Mouse (Mus musculus) liver, embryonic 13.5 days (tissue): ENCODE results near the gene Dmc1. TPM values are rescaled to one million over a fixed set of nuclear protein-coding genes. Genes with fewer than 3 reads are reported as not detected.

Experiments used
- ATAC-seq: fragments of 200-750 bp; cut with Nextera tagmentation; 2 replicates; pipeline ENCODE4 v1.8.0; 2017; ENCODE audit warnings: low read depth, mild to moderate bottlenecking, moderate number of reproducible peaks, moderate library complexity
- DNase-seq: peaks from one replicate; pipeline ENCODE4 v3.0.0; 2022
- H3K27ac ChIP-seq: fragments of 300-500 bp; sonication (generic); 2 replicates; pipeline ENCODE4 v1.5.1; 2015; ENCODE audit warnings: moderate library complexity, mild to moderate bottlenecking, inconsistent platforms
- H3K27me3 ChIP-seq: fragments of 300-500 bp; sonication (generic); 2 replicates; pipeline ENCODE4 v1.6.1; 2015; ENCODE audit warnings: mild to moderate bottlenecking, inconsistent platforms
- H3K36me3 ChIP-seq: fragments of 300-500 bp; sonication (generic); 2 replicates; pipeline ENCODE4 v1.6.1; 2015; ENCODE audit warnings: mild to moderate bottlenecking, inconsistent platforms
- H3K4me1 ChIP-seq: fragments of 300-500 bp; sonication (generic); replicated peaks from 2 replicates; pipeline ENCODE4 v1.6.1; 2015; ENCODE audit warnings: inconsistent platforms
- H3K4me2 ChIP-seq: fragments of 300-500 bp; sonication (generic); 2 replicates; pipeline ENCODE4 v1.6.1; 2015; ENCODE audit warnings: inconsistent platforms, mild to moderate bottlenecking, moderate library complexity
- H3K4me3 ChIP-seq: fragments of 300-500 bp; sonication (generic); replicated peaks from 2 replicates; pipeline ENCODE4 v1.5.1; 2015; ENCODE audit warnings: mild to moderate bottlenecking, inconsistent platforms
- H3K9ac ChIP-seq: fragments of 300-500 bp; sonication (generic); 2 replicates; pipeline ENCODE4 v1.6.1; 2015; ENCODE audit warnings: mild to moderate bottlenecking, inconsistent platforms
- H3K9me3 ChIP-seq: fragments of 300-500 bp; sonication (generic); replicated peaks from 2 replicates; pipeline ENCODE4 v1.6.1; 2016; ENCODE audit warnings: inconsistent platforms
- WGBS: fragments of 180-500 bp; shearing (Covaris S2); methylation state at CpG from one replicate; pipeline ENCODE4 v1.1.7; 2015; ENCODE audit not compliant: insufficient replicate concordance; 5-methylcytosine and 5-hydroxymethylcytosine counted together
- polyA plus RNA-seq: library from polyadenylated mRNA; unstranded; fragments of >200 nt; fragmentation: Nextera tagmentation; extraction: Ambion mirVana; gene quantifications from 2 replicates; pipeline ENCODE4 v1.2.1, GENCODE M21; 2015

Gene Dmc1
- polyA plus RNA-seq, 1 experiment from 2014 or later: 0.40 TPM

DNA sequence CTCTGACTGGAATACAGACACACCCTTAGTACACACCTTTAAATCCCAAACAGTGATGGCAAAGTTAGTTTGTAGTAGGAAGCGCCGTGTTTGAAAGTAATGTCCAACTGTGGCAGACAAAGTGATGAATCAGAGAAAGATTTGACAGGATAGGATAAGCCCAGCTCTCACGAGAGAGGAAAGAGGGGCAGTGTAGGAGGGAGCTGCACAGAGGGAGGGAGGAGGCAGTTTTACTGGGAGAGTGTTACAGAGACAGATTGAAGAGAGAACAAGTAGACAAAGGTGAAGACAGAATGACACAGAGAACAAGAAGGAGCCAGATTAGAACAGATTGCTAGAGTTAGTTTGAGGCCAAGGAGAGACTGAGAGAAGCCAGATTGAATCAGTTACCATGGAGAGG is 45.3 kb downstream of the Dmc1 start:
- H3K27me3 ChIP-seq: no peaks in the 10 kb centered on the region
- no peaks in the 10 kb centered on the region for H3K4me1 ChIP-seq
- WGBS: 57% methylated on average over 3 of the region's 3 CpGs
- no peaks in the 10 kb centered on the region for H3K9me3 ChIP-seq
- no peak overlapping the region for H3K27ac ChIP-seq
- no peak overlapping the region for H3K4me2 ChIP-seq
- no peak overlapping the region for H3K4me3 ChIP-seq
- ATAC-seq (no peak), DNase-seq (no peak)
- no peak overlapping the region for H3K9ac ChIP-seq
- H3K36me3 ChIP-seq: no peaks in the 10 kb centered on the region

DNA sequence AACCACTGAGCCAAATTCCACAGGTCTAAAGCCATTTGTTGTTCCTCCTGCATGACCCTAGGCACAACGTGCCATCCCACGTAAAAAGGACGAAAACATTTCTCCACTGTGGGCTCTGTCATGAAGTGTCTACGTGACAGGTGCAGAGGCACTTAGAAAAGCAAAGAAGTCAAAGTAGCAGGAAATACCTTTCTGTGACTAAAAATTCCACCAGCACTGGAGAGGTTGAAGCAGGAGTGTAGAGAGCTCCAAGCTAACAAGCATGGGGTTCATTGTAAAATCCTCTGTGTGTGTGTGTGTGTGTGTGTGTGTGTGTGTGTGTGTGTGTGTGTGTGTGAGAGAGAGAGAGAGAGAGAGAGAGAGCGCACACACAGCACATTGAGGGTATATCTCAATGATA is 52.3 kb downstream of the Dmc1 start:
- 69% methylated on average over 5 of the region's 5 CpGs for WGBS
- no peak for DNase-seq

DNA sequence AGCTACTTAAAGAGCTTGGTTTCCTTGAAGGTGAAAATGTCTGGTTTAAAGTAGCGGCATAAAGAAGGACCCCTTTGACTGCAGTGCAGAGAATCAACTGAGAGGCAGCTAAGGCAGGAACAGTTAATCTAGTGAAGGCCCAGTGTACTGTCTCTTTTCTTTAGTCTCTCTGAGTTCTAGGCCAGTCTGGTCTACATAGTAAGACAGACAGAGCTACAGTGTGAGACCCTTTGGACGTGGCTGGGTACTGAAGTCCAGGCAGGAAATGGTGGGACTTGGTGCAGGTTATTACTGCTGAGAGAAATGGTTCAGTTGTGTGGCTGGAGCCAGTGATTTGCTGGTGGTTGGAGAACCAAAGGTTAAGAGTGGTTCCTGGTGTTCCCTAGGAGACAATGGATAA is 56.7 kb downstream of the Dmc1 start:
- Histone ChIP-seq H3K9ac (no peak overlapping the region), H3K27me3 (peaks cover 28% of the 10 kb centered on the region), H3K4me2 (no peak overlapping the region), H3K4me1 (peaks cover 28% of the 10 kb centered on the region), H3K4me3 (no peak overlapping the region), H3K36me3 (peaks cover 12% of the 10 kb centered on the region), H3K27ac (no peak overlapping the region), H3K9me3 (no peaks in the 10 kb centered on the region)
- no peak for ATAC-seq
- no peak for DNase-seq
- 85% methylated on average over 2 of the region's 2 CpGs for WGBS

More for the DNA sequence above, 52.3 kb downstream of the Dmc1 start:
- Histone ChIP-seq H3K9ac (no peak overlapping the region), H3K4me1 (peaks cover under 1% of the 10 kb centered on the region; the same call in 1 of the 2 replicates), H3K4me2 (no peak overlapping the region), H3K27ac (no peak overlapping the region), H3K36me3 (no peaks in the 10 kb centered on the region), H3K9me3 (no peaks in the 10 kb centered on the region), H3K4me3 (no peak overlapping the region), H3K27me3 (peaks cover 31% of the 10 kb centered on the region)
- ATAC-seq: no peak

DNA sequence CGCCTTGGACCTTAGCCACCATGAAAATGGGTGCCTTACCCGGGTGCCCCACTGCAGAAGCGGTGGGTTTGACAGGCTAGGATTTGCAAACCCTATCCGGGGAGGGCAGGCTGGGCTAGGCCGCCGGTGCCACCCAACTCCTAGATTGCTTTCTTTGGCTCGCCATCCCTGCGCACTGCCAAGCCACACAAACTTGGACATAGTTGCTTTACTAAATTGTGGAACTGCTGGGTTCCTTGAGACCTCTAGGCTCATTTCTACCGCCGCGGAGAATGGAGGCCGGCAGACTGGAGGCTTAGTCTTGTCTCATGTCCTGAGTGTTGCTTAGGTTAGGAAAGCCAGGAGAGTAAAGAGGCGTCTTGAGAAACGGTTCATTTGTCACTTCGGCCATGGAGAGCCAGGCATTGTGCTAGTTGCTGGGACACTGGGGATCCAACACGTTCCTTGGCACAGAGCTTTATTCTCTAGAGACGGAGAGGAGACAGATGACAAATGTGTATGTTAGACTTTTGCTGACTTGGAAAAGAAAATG is 57.6 kb downstream of the Dmc1 start:
- Histone ChIP-seq H3K9me3 (no peaks in the 10 kb centered on the region), H3K27me3 (peaks cover 20% of the 10 kb centered on the region), H3K4me3 (peak overlapping the region; percentile 90), H3K27ac (peak overlapping the region; percentile 92), H3K9ac (peak overlapping the region; percentile 89), H3K36me3 (peaks cover 21% of the 10 kb centered on the region), H3K4me2 (peak overlapping the region; percentile 90), H3K4me1 (peaks cover 32% of the 10 kb centered on the region)
- DNase-seq (no peak), ATAC-seq (no peak)
- 77% methylated on average over 17 of the region's 17 CpGs for WGBS

DNA sequence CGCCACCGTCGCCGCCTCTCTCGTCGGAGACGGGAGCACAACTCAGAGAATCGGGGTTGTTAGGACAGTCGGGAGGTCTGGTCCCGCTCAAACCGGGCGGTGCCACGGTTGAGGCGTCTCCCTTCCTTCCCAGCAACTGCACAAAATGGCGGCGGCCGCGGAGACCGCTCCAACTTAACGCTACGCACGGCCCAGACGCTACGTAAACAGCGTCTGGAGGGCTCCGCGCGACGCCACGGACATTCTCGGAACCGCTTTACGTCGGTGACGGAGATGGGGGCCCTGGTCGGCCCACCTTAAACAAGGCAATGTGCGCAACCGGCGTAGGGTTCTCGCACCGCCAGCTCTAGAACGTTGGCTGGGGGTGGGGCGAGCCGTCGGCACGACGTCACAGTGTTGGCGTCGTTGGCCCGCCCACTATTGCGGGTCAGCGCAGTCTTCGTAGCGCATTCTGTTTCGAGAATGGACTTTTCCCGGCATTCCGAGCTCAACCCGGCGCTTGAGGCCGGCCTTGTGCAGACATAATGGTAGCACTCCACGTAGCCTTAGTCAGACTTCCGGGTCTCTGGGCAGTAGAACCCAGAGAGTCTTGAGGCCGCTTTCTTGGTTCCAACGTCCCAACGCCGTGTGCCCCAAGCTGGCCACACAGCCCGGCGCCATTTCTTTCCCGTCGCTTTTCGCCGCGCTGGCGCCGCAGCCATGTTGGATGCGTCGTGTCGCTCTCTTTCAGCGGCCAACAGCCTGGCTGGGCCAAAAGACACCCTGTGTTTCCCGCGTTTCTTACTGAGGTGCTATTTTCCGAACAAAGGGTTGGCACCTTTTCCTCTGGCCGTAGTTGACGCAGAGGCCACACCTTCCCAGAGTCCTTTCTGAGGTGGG is 58.3 kb downstream of the Dmc1 start, which contains the start of gene Ddx17:
TSS of gene Ddx17 (minus strand) at position 332 of the 879 bp plus-strand sequence.
- WGBS: 2% methylated on average over 84 of the region's 84 CpGs
- ATAC-seq (peak; percentile 90), DNase-seq (peak; percentile 95)
- Histone ChIP-seq H3K4me2 (peak within 1 kb of the TSS; percentile 90), H3K27ac (peak within 1 kb of the TSS; percentile 92), H3K36me3 (peaks cover 28% of the 10 kb centered on the region), H3K9me3 (no peaks in the 10 kb centered on the region), H3K9ac (peak within 1 kb of the TSS; percentile 89), H3K4me1 (peaks cover 32% of the 10 kb centered on the region), H3K27me3 (peaks cover 17% of the 10 kb centered on the region), H3K4me3 (peak within 1 kb of the TSS; percentile 90)

DNA sequence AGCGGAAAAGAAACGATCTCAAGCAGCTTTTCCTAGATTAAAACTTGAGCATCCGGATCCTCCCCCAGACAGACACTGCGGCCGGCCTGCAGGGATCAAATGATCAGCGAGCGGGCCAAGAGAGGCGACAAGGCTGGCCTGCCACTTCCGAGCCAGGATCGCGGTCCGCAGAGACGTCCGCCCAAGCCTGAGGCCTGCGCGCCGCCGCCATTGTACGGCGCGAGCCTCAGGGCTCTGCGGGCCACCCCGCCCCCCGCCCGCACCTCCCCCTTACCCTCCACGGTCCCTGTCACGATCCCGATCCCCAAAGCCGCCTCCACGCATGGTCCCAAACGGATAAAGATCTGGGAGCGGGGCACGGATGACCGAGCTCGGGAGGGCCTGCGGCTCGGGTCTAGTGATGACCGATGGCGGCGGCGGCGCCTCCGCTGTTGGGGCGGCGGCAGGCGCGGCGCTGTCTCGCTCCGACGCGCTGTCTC is 58.9 kb downstream of the Dmc1 start:
- peak; percentile 70 for ATAC-seq
- Histone ChIP-seq H3K4me2 (peak overlapping the region; percentile 90), H3K9ac (peak overlapping the region; percentile 89), H3K4me1 (peaks cover 32% of the 10 kb centered on the region), H3K36me3 (peaks cover 34% of the 10 kb centered on the region), H3K27ac (peak overlapping the region; percentile 92), H3K9me3 (no peaks in the 10 kb centered on the region), H3K27me3 (peaks cover 10% of the 10 kb centered on the region), H3K4me3 (peak overlapping the region; percentile 90)
- peak; percentile 62 for DNase-seq
- WGBS: 0% methylated on average over 38 of the region's 52 CpGs

DNA sequence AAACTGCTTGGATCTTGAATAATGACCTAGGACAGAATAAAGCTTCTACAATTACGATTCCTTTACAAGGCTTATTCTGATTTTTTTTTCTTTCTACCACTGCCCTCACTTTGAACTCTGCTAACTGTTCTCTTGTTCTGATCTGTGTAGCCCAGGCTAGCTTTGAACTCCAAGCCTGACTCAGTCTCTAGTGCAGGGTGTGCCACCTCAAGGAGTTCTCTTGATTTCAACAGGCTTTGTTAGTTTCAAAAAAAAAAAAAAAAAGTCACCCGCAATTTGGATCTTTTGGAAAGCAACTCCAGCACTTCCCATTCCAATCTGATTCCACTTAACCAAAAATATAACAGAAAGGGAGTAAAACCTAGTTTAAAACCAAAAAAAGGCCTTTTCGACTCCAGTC is 59.4 kb downstream of the Dmc1 start:
- Histone ChIP-seq H3K27ac (peak overlapping the region; percentile 92), H3K36me3 (peaks cover 39% of the 10 kb centered on the region), H3K4me2 (peak overlapping the region; percentile 90), H3K27me3 (peaks cover 9% of the 10 kb centered on the region), H3K4me3 (peak overlapping the region; percentile 90), H3K9me3 (no peaks in the 10 kb centered on the region), H3K4me1 (peaks cover 34% of the 10 kb centered on the region), H3K9ac (peak overlapping the region; percentile 89)
- 2% methylated on average over 3 of the region's 3 CpGs for WGBS
- peak; percentile 38; the same call in 1 of the 2 replicates for ATAC-seq
- DNase-seq: peak; percentile 14

DNA sequence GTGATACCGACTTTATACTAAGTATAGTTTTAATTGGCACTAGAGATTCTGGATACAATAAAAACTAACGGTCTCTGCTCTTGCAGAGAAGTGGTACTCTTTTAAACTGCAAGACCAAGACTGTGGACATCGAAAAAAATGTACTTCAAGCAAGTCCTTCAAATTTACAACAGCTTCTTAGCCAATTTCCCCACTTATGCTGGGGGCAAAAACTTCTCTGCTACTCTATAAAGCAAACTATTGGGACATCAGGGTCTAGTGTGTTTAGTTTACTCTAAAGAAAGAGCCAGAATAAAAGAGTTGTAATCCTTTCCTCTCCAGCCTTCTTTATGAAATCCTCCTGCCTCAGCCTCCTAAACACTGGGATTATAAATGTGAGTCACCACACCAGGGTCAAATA is 60.9 kb downstream of the Dmc1 start:
- DNase-seq: no peak
- Histone ChIP-seq H3K9me3 (no peaks in the 10 kb centered on the region), H3K9ac (peak overlapping the region; percentile 89), H3K27ac (no peak overlapping the region), H3K4me1 (peaks cover 34% of the 10 kb centered on the region), H3K36me3 (peaks cover 54% of the 10 kb centered on the region), H3K27me3 (no peaks in the 10 kb centered on the region), H3K4me3 (peak overlapping the region; percentile 90), H3K4me2 (peak overlapping the region; percentile 90)
- no peak for ATAC-seq
- 86% methylated on average over 3 of the region's 3 CpGs for WGBS

DNA sequence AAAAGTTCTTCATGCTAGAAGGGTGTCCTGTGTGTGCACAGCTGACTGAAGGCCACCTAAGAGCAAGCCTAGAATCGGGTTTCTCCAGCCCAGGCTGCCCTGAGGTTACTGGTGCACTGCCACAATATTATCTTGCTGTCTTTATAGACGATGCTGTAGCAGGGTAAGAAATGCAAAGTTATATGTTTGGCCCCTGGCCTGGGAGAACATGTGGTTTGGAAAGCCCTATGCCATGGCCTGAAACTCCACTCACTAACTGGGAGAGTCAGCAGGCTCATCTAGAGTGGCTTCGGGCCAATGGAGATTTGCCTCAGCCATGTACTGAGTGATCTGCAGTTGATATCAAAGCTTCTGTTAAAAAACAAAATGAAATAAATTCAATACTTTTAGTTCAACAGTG is 71.1 kb downstream of the Dmc1 start:
- DNase-seq (no peak), ATAC-seq (no peak)
- no peak overlapping the region for H3K4me3 ChIP-seq
- no peak overlapping the region for H3K9ac ChIP-seq
- H3K36me3 ChIP-seq: peaks cover 99% of the 10 kb centered on the region
- no peaks in the 10 kb centered on the region for H3K9me3 ChIP-seq
- H3K4me2 ChIP-seq: no peak overlapping the region
- no peaks in the 10 kb centered on the region for H3K27me3 ChIP-seq
- H3K4me1 ChIP-seq: peaks cover 4% of the 10 kb centered on the region; the same call in 1 of the 2 replicates
- no peak overlapping the region for H3K27ac ChIP-seq
- WGBS: 90% methylated on average over 3 of the region's 3 CpGs

DNA sequence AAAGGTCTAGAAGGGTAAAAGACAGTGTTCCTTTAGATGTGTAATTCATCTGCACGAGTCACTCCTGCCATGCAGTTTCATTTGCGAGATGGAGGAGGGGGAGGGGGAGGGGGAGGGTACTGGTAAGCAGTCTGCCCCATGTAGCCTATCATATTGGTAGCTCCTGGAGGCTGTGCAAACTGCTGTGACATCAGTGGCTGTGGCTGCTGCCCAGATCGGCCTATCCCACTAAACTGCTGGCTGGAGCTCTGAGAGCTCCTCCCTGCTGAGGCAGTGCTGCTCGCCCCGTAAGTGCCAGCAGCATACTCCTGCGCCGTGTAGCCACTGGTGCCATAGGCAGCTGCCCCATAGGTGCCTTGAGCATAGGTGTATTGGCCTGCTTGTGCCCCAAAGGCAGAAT is 75.0 kb downstream of the Dmc1 start:
- no peak for DNase-seq
- H3K4me3 ChIP-seq: no peak overlapping the region
- H3K4me2 ChIP-seq: no peak overlapping the region
- peaks cover 90% of the 10 kb centered on the region for H3K36me3 ChIP-seq
- H3K9ac ChIP-seq: no peak overlapping the region
- H3K27ac ChIP-seq: no peak overlapping the region
- peaks cover 4% of the 10 kb centered on the region; the same call in 1 of the 2 replicates for H3K4me1 ChIP-seq
- H3K27me3 ChIP-seq: no peaks in the 10 kb centered on the region
- peak; percentile 32; the same call in 1 of the 2 replicates for ATAC-seq
- WGBS: 82% methylated on average over 7 of the region's 7 CpGs
- no peaks in the 10 kb centered on the region for H3K9me3 ChIP-seq

DNA sequence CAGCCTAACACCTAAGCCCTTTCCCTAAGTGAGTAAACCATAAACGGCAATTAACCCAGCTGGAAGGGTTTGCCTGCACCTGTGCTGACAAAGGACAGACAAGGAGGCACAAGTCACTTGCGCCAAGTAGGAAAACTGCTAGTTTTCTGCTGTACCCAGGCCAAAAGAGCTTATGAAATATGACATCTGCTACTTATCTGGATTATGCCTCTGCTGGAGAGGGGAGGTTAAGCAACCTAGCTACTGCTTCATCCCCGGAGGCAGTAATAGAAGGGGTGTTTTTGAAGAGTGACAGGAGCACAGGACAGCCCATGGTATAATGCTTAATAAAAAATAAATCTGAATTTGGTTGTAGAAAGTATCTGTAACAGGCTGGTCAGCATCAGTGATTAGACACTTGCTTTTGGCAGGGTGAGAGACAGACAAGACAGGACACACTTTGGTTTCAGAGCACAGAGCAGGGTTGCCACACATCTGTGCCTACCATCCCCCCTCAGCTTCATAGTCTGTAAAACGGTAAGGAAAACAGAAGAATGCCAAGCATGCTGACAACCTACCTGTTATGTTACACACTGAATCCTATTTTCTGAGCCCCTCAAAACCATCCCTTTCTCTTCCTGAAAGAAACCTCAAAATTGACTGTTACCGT is 76.8 kb downstream of the Dmc1 start:
- Histone ChIP-seq H3K9me3 (no peaks in the 10 kb centered on the region), H3K4me2 (no peak overlapping the region), H3K4me1 (peaks cover 4% of the 10 kb centered on the region; the same call in 1 of the 2 replicates), H3K4me3 (no peak overlapping the region), H3K9ac (no peak overlapping the region), H3K36me3 (peaks cover 71% of the 10 kb centered on the region), H3K27me3 (no peaks in the 10 kb centered on the region), H3K27ac (no peak overlapping the region)
- 75% methylated on average over 5 of the region's 5 CpGs for WGBS
- DNase-seq (no peak), ATAC-seq (no peak)
